Mouse (Mus musculus): Measurements from ENCODE around the gene Tubb5.

The Tubb5 gene

DNA sequence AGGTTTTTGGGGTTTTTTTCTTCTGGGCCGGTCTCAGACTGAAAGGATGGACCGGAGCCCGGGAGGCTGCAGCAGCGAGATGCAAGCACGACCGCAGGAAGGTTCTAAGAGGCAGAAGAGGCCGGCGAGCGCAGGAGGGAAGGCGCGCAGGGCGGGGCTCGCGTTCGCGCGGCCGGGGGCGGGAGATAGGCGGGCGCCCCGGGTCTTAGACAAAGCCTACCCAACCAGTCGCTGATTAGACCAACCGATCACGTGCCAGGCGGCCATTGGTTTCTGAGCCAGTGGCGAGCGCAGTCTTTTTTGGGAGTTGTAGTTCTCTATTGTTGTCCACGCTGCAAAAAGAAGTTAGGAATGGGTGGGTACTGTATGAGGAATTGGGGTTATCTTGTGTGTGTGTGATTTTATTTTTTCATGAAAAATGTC is at the start of gene Tubb5:
Gene Tubb5 (minus strand): TSS at position 185 of the 423 bp plus-strand sequence.
- DNase-seq (ENCODE audit: extremely low read depth, insufficient read length, low spot score): peak; percentile 100

DNA sequence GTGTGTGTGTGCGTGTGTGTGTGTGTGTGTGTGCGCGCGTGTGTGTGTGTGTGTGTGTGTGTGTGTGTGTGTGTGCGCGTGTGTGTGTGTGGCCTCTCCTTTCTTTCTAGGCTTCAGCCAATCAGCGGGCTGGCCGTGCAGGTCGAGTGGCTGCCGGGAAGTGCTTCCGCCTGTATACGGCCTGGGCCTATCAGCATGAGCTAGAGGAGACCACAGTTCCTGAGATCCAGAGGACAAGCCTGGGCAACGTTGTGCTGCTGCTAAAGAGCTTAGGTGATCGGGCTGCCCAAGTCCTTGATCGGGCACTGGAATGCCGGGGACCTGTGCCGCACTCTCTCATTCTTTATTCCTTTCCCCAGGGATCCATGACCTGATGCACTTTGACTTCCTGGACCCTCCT is 49.6 kb upstream of the Tubb5 start:
- DNase-seq (ENCODE audit: extremely low read depth, insufficient read length, low spot score): no peak

DNA sequence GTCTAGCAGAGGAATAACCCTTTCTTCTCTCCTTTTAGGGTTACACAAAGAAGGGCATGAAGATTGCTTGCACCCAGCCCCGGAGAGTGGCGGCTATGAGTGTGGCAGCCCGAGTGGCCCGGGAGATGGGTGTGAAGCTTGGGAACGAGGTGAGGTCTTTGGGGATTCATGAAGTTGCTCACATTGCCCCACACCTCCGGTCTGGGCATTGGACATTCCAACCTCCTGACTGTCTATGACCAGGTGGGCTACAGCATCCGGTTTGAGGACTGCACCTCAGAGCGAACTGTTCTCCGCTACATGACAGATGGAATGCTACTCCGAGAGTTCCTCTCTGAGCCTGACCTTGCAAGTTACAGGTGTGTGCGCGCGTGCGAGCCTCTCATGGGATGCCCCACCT is 45.7 kb upstream of the Tubb5 start:
- no peak for DNase-seq (ENCODE audit: extremely low read depth, insufficient read length, low spot score)

DNA sequence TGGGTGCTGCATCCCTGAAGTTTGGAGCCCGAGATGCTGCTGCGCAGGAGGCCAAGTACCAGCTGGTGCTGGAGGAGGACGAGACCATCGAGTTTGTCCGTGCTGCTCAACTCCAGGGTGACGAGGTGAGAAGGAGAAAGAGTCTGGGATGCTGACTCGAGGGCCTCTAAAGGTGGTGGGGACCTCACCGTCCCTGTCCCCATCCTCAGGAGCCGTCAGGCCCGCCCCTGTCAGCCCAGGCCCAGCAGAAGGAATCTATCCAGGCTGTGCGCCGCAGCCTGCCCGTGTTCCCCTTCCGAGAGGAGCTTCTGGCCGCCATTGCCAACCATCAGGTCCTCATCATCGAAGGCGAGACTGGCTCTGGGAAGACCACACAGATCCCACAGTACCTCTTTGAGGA is 44.8 kb upstream of the Tubb5 start:
- DNase-seq (ENCODE audit: extremely low read depth, insufficient read length, low spot score): no peak

DNA sequence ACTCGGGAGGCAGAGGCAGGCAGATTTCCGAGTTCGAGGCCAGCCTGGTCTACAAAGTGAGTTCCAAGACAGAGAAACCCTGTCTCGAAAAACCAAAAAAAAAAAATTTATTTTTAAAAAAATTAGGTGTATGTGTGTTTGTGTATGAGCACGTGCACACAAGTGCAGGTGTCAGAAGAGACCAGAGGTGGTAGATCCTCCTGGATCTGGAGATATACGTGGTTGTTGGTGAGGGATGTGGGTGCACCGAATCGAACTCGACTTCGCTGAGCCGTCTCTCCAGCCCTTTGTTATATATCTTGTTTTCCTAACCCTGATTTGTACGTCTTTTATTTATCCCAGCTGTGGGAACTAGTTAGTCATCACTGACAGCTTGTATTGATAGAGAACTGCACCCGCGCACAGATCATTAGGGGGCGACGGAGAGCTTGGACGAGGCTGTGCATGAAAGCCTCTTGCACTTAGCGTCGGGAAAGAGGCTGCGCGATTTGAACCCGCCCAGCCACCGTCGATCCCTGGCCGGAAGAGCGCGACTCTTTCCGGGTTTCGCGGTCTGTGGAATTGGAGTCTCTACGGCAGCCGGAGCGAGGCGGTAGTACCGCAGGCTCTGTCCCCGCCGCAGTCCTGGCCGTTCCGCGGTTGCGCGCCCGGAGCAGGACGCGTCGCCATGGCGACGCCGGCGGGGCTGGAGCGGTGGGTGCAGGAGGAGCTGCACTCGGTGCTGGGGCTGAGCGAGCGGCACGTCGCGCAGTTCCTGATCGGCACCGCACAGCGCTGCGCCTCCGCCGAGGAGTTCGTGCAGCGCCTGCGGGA is 41.3 kb upstream of the Tubb5 start, which contains the start of gene Dhx16:
Gene Dhx16 (plus strand): TSS at position 575 of the 813 bp plus-strand sequence.
- peak; percentile 97 for DNase-seq (ENCODE audit: extremely low read depth, insufficient read length, low spot score)

DNA sequence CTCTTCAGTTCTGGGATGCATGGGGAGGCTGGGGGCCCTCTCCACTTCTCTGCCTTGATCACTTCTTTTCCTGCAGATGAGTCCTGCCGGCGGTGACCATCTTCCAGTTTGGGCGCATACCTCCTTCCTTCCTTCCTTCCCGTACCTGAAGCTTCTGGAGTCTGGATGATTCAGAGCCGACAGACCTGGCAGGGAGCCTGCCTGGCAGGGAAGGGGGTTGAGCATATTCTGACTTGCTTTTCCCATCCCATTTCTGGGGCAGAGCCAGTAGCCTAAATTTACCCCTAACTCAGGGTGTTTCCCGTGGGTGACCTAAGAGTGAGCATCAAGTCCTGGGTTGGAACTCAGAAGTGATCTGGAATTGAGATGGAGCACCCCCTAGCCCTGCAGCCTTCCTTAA is 36.6 kb upstream of the Tubb5 start:
- no peak for DNase-seq (ENCODE audit: extremely low read depth, insufficient read length, low spot score)

DNA sequence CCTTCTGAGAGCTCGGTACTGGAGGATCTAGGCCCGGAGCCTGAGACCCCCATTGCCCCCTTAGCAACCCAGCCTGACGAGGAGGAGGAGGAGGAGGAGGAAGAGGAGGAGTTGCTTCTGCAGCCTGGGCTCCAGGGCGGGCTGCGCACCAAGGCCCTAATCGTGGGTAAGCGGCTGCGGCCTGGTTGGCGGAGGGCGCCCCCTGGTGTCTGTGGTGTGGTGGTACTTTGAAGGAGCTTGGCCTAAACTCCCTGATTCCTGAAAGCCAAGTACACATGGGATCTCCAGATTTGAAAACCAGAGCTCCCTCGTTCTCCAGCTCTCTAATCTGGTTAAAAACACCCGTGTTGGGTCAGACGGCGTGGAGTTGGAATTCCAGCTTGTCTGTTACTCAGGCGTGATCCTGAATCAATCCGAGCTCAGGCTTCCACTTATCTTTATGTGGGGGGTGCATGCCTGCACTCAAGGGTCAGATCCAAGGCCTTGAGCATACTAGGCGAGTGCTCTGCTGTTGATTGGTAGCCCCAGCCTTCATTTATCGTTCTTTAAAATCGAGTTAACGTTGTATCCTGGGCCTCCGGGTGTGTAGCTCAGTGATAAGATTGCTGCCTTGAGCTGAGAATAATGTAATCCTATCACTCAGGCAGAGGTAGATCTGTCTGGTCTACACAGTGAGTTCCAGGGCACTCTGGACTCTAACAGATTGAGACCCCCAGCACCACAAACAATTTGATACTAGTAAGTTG is 35.8 kb upstream of the Tubb5 start:
- DNase-seq (ENCODE audit: extremely low read depth, insufficient read length, low spot score): peak; percentile 81

DNA sequence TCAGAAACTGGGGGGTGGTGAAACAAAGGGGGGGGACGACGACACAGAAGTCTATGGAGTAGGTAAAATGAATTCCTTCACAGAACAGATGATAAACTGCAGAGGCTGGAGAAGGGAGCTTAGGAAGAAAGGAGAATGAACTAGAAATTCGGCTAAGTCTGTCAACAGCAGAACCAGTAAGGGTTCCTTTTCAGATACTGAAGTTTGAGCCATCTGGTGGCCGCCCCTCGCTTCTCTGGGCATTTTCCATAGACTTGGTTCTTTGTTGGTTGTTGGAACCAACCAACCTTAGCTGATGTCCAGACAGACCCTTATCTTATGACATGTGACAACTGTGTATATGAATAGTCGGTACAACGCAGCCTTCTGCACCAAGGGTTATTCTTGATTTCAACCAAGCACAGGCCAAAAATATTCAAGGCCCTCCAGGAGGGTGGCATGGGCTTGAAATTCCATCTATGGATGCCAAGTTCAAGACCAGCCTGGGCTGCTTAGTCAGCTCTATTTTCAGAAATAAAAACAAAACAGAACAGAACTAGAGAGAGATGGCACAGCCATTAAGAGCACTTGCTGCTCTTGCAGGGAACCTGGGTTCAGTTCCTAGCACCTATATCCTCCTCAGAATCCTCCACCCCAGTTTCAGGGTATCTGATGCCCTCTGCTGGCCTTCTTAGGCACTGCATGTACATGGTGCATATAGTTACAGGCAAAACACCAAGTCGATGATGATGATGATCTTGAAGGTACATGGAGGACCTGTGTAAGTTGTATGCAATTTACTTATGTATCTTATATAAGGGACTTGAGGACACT is 33.0 kb upstream of the Tubb5 start:
- DNase-seq (ENCODE audit: extremely low read depth, insufficient read length, low spot score): no peak

DNA sequence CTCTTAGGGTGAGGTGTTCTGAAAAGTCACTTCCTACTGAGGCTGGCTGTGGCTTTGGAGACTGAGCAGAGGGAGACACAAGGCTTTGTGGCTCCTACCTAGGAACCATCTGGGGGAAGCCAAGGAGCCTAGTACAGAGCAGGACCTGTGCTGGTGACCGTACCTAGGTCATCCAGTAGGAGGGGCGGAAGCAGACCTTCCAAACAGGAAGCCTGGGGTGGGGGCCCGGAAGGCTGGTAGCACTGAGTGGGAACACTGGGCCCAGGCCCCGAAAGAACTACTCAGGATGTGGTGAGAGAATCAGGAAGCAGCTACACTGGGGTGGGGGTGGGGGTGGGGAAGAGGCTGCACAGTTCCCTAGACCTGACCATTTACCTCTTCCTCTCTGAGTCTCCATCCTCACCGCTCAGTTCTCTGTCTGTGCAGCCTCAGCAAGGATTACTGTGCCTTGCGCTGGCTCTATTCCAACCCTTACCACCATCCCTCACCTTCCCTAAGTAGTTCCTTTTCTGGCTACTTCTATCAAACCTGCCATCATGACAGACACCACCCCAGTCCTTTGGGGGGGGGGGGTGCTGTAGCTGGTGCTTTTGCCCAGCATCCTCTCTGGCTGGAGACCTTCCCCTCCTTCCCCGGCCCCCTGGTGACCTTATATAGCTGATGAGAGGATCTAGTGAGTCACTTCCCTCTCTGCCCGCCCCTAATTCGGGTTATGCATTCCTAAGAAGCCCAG is 32.2 kb upstream of the Tubb5 start:
- peak; percentile 86 for DNase-seq (ENCODE audit: extremely low read depth, insufficient read length, low spot score)

DNA sequence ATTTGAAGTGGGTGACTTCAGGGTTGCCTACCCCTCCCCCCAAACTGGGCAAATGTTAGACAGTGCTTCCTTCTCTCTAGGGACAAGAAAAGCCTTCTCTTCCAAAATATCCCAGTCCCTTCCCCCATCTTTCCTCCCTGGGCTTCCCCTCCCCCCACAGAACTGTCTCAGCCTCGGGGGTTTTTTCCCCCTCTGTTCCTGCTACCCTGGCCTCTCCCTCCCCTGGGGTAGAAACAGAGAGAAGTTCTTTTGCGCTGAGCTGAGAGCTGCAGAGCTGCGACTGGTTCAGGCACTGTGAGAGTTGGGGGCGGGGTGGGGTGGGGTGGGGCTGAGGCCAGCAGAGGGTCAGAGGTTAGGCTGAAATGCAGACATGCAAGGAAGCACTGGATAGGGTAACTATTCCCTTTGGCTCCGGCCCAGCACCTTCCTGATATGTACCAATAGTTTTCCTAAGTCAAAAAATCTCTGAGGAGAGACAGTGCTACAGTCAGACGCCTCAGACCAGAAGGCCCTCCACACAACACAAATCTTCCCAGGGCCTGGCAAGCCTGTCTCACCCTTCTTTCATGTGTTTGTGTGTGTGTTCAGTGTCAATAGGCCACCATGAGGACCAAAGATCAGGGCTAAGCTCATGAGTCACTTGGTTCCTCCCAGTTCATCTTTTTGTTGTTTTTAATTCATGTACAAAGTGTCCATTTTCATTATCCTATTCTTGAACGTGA is 31.4 kb upstream of the Tubb5 start:
- peak; percentile 62 for DNase-seq (ENCODE audit: extremely low read depth, insufficient read length, low spot score)

DNA sequence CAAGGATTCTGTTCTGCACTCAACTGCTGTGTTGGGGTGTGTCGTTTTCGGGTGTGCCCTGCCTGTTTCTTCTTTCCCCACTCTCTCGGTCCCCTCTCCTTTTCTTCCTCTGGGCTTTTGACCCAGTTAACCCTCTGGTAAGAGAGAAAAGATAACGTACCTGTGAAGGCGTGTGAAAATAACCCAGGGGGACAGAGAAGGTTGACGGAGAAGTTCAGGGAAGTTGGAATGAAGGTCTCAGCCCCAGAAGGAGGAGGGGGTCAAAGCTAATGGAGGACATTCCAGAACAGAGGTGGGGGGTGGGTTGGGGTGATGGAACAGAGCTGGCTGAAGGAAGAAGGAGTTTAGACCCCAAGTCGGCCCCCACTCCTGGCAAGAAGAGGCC is 30.8 kb upstream of the Tubb5 start:
- DNase-seq (ENCODE audit: extremely low read depth, insufficient read length, low spot score): no peak

DNA sequence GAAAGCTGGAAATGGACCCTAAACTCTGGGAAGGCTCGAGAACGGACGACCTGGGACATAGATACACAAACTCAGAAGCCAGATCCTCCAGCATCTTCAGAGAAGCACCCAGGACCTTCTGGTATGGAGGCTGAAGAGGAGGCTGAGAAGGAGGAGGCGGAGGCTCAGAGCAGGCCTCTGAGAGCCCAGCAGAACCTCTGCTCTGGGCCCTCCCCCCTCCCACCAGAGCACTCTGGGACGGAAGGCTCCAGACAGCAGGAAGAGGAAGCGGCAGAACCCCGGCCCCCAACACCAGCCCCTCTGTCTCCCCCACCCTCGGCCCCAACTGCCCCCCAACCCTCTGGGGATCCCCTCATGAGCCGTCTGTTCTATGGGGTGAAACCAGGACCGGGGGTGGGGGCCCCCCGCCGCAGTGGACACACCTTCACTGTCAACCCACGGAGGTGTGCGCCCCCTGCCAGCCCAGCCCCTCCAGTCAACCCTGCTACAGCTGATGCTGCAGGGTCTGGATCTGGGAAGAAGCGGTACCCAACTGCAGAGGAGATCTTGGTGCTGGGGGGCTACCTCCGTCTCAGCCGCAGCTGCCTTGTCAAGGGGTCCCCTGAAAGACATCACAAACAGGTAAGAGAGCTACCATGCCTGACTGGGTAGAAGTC is 30.2 kb upstream of the Tubb5 start:
- peak; percentile 46 for DNase-seq (ENCODE audit: extremely low read depth, insufficient read length, low spot score)

DNA sequence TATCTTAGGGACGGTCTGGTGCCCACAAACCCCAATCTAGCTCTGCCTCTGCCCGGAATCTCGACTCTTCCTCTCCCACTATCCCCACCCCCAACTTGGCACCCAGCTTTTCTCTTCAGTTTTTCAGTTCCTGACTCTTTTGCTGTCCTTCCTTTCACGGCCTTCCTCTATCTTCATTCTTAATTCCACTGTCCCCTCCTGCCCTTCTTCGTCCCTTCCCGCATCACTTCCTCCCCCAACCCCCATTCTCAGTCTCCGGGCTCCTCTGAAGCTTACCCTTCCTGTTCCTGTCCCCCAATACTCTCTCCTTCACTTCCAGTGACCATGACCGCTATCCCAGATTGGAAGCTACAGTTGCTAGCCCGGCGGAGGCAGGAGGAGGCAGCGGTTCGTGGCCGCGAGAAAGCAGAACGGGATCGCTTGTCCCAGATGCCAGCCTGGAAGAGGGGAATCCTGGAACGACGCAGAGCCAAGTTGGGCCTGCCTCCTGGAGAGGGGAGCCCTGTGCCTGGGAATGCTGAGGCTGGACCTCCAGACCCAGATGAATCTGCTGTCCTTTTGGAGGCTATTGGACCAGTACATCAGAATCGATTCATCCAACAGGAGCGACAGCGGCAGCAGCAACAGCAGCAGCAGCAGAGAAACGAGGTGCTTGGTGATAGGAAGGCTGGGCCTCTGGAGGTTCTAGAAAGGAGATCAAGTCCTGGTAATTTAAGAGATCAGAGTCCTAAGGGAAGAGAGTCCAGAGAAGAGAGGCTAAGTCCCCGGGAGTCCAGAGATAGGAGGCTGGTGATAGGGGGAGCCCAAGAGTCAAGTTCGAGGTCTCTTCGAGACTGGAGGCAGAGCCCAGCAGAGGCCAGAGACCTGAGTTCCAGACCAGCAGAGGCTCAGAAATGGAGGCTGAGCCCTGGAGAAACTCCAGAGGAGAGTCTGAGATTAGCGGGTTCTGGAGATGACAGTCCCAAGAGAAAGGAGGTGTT is 29.1 kb upstream of the Tubb5 start:
- peak; percentile 64 for DNase-seq (ENCODE audit: extremely low read depth, insufficient read length, low spot score)

DNA sequence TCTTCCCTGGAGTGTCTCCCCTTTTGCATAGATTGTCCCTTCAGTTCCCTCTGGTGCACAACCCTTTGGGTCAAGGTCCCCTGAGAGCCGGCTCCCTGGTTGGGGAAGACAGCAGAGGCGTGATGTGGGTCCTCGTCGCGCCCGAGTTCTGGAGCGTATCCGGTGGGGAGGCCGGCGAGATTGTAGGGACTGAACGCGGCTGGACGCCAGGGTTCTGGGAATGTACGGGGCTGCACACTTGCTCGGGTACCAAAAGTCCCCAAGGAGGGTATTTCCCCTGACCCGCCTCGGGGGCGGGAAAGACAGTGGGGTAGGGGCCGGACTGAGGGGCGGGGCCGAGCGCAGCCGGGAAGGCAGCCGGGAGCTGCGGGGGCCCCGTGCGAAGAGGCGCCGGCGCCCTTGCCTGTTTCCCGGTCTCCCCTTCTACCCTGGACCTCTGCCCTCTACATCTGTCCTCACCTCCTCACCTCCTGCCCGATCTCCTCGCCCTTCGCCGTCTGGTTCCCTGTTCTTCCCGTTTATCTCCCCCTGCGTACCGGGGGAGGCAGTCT is 28.2 kb upstream of the Tubb5 start:
- DNase-seq (ENCODE audit: extremely low read depth, insufficient read length, low spot score): peak; percentile 79

DNA sequence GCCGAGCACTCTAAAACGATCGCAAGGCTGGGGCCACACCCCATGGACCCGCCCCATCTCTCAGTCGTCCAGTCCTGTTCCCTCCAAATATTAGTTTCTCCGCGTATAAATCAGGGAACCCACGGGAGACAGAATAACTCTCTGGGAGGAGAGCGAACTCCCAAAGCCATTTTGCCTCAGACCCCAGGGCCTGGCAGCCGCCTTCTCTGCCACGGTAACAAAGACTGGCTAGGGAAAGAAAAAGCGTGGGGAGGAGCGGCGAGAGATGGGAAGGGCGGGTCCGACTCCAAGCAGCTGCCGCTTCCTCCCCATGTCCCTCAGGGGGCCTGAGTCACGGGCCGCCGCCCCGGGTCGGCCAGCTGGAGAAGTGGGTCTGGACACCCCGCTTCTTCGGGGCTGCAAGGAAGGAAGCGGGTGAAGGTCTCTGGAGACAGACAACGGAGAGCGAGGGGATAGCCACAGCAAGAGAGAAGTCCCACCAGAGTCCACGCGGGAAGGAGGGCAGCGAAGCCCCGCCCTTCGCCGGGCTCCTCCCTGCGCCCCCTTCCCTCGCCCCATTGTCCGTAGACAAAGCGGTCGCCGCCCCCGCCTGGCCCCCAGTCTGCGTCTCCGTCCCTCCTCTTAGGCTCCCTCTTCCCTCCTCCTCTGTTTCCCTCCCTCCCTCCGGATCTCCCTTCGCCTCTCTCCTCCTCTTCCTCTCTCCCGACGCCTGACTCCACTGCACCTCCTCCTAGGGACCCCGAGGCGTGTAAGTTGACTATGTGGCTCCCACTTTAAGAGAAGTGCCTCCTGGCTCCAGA is 27.6 kb upstream of the Tubb5 start, which contains the start of gene Ppp1r18:
Gene Ppp1r18 (plus strand): TSS at position 113 of the 800 bp plus-strand sequence.
- DNase-seq (ENCODE audit: extremely low read depth, insufficient read length, low spot score): peak; percentile 90

DNA sequence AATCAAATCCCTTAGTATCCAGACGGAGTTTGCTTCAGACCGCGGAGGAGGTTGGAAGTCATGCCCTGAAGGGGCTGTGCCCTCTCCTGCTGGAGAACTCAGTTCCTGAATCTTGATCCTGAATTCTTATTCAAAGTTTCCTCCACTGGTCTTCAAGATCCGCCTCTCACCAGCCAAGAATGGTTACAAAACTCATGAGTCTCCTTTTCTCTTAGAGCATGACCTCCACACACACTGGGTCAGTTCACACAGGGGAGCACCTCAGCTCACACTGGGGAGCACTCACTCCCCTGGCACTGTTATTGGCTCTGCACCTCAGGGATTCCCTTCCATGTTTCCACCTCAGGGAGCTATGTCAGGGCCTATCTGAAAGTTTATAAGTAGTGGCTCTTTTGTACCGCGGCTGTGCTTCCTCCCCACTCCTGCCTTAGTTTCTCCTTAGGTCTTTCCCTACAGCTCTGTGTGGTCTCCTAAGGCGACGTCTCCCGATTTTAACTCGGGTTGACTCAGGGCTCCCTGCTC is 26.8 kb upstream of the Tubb5 start:
- no peak for DNase-seq (ENCODE audit: extremely low read depth, insufficient read length, low spot score)

Measured in 3134 (cell line).